Mouse (Mus musculus) hindlimb bud, embryonic 11.5 days (tissue): Measurements from ENCODE around the gene Usp38.

Experiments
- DNase-seq: peaks from one replicate; pipeline ENCODE4 v3.0.0-alpha.2; 2012; ENCODE audit warnings: low read depth, low spot score; ENCODE audit errors: extremely low spot score

Usp38 gene

DNA sequence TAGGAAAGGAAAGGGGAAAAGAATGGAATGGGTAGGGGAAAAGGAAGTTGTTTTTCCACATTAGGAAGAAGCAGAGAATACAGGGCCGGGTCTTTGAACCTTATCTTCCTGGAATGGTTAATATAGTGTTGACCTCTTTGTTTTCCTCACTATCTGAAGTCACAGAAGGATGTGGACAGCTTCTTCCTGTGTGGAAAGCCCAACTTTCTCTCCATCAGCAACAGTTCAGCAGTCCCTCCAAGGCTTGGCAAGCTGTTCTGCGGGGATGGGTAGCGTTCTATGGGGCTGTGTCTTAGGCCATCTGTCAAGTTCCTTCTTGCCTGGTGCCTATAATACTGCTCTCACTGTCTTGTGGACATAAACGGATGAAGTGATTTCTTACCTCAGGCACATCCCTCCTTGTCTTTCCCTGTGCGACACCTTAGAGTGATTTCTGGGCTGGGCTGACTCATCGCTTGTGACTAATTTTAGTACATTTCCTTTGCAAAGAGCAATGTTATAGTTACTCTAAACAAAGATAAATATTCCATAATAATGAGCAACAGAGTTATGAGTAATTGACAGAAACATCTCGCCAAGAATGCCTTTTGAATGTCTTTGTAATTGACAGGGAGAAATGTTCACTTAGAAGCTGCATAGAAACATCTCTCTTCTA is 52.7 kb downstream of the Usp38 start:
- no peak for DNase-seq

DNA sequence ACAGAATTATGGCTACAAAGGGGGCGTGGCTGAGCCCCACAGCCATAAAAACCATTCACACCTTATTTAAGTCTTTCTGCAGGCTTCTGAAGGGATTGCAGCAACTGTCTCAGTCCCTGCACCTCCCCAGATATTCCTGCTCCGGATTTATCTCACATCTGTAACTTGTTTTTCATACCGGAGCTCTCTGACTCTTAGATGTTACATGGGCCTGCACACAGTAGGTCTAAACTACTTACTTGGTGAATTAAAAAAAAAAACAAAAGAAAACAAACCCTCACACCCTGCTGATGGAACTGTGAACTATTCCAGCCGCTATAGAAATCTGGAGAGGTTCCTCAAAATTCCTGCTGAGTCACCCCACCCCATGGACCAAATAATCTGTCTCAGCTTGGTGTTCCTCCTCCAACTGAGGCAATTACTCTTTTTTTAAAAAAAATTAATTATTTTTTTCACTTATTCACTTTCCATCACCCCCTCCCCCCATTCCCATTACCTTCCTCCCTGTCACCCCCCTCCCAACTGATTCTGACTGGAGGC is 53.6 kb downstream of the Usp38 start:
- DNase-seq, result no peak

DNA sequence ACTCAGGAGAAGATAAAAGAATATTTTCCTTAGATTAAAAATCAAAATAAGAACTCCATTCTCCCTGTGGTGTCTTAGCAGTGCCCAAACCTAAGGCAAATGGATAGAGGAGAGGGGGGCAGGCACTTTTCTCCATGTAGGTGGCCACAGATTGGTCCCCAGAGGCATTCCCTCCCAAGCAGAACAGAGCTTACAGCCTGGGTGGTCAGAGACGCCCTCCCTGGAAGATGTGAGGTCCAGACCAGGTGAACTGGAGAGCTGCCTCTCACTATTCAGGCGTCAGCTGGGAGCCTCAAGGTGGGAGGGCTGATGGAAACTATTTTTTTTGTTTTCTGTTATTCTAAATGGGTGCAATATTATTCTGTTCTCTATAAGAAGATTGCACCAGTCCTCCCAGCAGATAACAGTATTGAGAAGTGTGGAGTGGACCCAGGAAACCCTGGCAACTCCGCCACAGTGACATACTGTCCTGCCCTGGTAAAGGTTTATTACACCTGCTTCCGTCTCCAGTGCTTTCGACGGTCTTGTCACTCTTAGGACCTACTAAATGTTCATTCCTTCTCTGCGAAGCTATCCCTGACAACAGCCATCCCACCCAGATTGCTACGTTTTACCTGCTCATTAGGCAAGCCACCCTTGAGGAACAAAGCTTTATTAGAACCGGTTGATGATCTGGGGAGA is 55.0 kb downstream of the Usp38 start:
- DNase-seq, result no peak

DNA sequence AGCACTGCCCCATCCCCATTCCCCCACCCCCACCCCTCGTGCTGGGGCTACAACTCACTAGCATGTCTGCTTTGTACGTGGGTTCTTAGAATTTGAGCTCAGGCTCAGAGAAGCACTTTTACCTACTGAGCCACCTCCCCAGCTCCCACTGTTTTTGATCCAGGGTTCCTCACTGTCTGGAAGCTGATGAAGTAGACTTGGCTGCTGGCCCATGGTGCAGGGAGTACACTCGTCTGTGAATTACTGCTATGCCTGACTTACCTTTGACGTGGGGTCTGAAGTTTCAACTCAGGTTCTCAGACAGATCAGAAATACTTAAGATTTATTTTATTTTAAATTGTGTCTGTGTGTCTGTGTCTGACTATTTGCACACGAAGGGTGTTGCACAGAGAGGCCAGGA is 57.0 kb downstream of the Usp38 start:
- DNase-seq, result no peak

DNA sequence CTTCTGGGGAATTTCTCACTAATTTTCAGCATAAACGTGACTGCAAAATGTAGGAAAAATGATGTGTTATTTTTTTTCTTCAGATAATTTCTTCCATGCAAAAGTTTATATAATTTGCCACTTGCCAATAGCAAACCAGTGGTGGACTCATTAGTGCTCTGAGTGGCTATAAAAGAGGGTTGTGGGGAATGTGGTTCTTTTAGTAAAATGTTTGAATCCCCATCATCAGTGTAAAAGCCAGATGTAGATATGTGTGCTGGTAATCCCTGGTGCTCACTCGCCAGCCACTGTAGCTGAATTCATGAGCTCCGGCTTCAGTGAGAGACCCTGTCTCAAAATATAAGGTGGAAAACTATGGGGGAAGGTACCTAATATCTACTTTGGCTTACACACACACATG is 61.8 kb downstream of the Usp38 start:
- DNase-seq, result no peak

DNA sequence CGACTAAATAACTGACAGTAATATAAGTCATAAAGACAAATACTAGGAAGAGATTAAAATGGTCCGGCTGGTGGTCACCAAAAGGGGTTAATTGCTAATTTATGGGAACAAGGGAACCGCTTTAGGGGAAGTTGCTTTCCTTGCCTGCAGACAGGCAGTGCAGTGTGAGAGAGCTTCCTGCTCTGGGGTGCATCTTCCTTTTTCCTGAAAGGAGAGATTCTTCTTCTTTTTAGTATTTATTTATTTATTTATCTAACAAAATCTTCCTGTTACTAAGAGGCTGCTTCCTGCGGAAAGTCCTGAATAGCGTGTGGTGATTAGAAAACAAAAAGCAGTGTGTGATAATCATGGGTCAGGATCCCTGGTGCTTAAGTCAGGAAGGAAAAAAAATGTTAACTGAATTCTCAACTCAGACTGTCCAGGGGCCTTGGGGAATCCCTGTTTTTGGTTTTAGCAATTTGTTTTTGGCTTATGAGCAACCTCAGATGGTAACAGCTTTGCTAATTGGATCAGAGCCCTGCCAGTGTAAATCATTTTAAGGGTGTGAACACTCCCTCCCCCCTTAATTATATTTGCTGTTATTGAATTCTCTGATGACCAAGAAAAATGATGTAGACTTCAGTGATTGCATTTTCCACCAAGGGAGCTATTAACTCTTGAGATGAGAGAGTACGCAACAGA is 62.4 kb downstream of the Usp38 start:
- DNase-seq, result no peak

DNA sequence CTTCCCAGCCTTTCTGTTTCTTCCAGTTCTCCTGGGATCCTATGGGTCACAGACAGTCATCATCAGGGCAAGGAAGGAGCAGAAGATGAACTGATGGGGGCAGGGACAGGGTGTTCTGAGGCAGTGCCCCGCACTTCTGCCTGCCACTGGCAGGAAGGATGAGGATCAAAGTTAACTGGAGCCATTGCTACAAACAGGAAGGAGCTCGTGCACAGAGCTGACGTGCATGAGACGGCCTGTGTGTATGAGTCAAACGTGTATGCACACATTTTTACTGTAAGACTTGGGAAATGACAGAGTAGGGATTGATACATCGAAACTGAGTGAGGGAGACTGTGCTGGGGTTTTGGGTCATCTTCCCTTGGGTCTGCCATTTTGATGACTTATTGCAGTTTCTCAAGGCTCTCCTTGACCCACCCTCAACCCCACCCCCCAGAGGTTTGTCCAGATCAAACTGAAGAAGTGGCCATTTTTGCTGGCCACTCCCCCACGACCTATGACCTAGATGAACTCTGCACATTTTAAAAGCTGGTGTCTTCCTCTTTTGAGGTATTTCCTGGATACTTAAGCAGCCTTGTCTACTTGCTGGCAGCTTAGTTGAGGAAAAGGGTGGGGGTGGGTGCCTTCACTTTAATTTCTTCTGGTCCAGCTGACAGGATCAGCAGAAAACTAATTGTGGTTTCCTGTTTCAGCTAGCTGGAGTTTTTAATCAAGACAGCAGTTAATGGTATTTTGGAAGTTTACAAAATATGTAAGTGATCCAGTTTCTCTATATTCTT is 66.1 kb downstream of the Usp38 start:
- DNase-seq, result no peak

DNA sequence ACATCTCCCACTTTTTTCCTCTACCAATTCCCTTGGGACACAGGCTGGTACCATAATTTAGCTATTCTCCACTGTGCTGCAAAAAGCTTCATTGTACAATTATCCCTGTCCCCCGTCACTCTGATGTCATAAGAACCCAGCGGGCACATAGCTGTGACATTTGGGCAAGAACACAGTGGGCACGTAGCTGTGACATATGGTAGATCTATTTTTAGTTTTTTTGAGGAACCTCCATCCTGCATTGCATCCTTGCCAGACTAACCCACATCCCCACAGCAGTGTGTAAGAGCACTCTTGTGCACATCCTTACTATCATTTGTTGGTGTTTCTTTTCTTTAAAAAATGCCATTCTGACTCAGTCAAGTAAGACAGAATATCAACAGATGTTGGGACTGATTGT is 71.0 kb downstream of the Usp38 start:
- DNase-seq, result no peak

DNA sequence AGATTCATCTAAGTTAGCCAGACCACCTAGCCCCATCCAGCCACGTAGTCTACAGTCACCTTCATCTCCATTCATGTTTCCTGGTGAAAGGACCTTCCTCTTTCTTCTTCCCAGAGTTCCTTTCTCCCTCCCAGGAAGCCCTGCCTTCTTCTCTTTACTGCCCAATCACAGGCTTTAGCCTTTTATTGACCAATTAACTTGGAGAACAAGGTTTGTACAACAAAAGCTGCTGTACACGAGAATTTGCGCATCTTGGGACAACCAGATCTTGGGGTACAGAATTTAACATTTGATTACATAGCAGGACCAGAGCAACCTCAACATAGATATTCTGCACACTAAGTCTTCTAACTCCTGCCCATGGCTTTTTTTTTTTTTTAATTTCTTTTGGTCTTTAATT is 73.1 kb downstream of the Usp38 start:
- DNase-seq, result no peak

DNA sequence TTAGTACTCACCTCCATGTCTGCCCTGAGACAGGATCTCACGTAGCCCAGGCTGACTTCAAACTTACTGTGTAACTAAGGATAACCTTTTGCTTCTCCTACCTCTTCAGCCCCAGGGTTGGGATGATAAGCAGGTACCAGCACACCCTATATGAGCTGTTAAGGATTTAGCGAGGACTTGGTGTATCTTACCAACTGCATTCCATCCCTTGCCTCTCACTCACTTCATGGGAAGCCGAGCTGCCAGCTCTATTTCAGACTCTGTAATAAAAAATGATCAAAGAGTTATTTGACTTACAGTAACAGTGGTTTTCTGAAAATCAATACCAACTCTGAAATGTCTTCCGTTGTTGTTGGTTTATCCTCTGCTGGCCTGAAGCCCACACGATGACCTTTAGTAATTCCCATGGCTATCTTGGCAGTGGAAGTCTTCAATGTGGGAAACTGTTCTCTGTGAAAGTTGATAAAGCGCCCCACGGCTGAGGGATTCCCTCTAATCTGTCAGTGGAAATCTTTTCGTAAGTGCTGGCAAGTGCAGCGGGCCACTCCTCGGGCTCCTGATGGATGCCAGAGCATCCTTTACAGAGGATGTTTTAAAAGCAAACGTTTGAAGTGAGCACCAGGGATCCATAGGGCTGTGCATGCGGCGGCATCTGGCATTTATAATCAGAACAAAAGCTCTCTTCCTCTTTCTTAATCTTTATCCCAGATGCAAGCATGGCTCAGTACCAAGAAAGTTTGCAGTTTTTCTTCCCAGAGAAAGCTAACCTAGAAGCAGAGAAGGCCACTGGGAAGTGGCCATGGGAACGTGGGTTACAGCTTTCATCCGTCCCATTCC is 76.7 kb downstream of the Usp38 start:
- no peak for DNase-seq
